Mouse (Mus musculus): ENCODE measurements around the gene Igf1r.

GRCm38 (mm10) chr7:68036527-68036926, 83.9 kb downstream of the Igf1r start:
- no peak for TF ChIP-seq CTCF (IDR thresholded peaks at IDR 0.05; ENCODE audit: low read depth)
- TF ChIP-seq EP300 (optimal IDR thresholded peaks at IDR 0.05) = no peak
